18 mouse cellular contexts compared by ENCODE assay signal in the genomic region with DNA sequence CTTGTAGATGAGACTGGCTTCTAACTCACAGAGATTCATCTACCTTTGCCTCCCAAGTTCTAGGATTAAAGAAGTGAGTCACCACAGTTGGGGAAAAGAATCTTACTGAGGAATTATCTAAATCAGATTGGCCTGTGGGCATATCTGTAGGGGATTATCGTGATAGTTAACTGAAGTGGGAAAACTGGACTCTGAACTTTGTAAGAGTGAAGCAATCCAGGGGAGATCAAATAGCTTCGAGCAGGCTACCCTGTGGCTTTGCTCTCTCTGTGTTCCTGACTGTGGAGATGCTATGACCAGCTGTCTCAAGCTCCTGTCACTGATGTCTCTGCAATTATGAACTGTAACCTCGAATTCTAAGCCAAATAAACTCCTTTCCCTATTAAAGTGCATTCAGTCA.
"Had no signal": no experiment of that assay in that cellular context is flagged by ENCODE, and none has a peak within 500 bp of the region (broad histone marks: within the 10 kb centered on the region; RNA-seq: fewer than 3 reads in every experiment).

No protein-coding gene starts in this region.

- H3K9ac ChIP-seq: lung, embryonic 14.5 days; midbrain, embryonic 12.5 days; neural tube, embryonic 13.5 days; neural tube, embryonic 15.5 days had no signal

- H3K27ac ChIP-seq: midbrain, embryonic 10.5 days; midbrain, embryonic 12.5 days; neural tube, embryonic 13.5 days; neural tube, embryonic 15.5 days had no signal

- H3K36me3 ChIP-seq: midbrain, embryonic 10.5 days; midbrain, embryonic 12.5 days; neural tube, embryonic 13.5 days; neural tube, embryonic 15.5 days had no signal

- H3K27me3 ChIP-seq: midbrain, embryonic 12.5 days; neural tube, embryonic 13.5 days; neural tube, embryonic 15.5 days had no signal

- H3K4me3 ChIP-seq: midbrain, embryonic 10.5 days; midbrain, embryonic 12.5 days; myocyte; neural tube, embryonic 13.5 days; neural tube, embryonic 15.5 days had no signal

- DNase-seq: lung, adult 18-20 months; lung, embryonic 14.5 days; lung, postnatal 10 days; lung, postnatal 4 days; midbrain, embryonic 14.5 days; retina, postnatal 1 day; right cerebral cortex, adult 18-20 months; right cerebral cortex, postnatal 25 days; right cerebral cortex, postnatal 4 days; spleen, adult 18-20 months; thymus, adult 18-20 months; thymus, postnatal 14 days; thymus, postnatal 36 days had no signal
